Mouse (Mus musculus): ENCODE results near the gene Vmn2r111.
"Not testable (repeated sequence)": the region's sequence is repeated elsewhere in the genome, so short reads cannot be mapped to it uniquely, and the experiment has no call there.

Gene Vmn2r111

DNA sequence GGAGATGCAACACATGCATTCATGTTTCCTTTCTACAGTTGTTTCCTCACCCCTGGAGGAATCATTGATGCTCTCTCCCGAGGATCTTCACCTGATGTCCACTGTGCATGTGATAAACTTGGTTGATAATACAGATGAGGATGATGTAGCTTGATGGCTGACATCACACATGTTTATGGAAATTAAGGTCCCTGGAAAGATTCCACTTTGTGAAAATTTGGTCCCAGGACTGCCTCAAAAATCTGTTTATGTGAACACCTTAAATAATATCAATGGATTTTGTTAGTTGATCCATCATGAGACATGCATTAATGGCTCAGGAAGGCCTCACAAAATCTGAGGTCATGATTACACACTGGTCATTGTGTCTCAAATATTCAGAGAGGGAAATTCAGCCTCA lies at the start of gene Vmn2r111:
TSS of gene Vmn2r111 (minus strand) at position 101 of the 400 bp plus-strand sequence.
- in situ Hi-C loops (cut with MboI) = not testable (repeated sequence)

DNA sequence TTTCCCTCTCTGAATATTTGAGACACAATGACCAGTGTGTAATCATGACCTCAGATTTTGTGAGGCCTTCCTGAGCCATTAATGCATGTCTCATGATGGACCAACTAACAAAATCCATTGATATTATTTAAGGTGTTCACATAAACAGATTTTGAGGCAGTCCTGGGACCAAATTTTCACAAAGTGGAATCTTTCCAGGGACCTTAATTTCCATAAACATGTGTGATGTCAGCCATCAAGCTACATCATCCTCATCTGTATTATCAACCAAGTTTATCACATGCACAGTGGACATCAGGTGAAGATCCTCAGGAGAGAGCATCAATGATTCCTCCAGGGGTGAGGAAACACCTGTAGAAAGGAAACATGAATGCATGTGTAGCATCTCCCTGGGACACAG lies 27.4 kb upstream of the Vmn2r111 start, which contains the start of gene Vmn2r112:
TSS of gene Vmn2r112 (plus strand) at position 301 of the 400 bp plus-strand sequence.
- in situ Hi-C loops (cut with MboI) = not testable (repeated sequence)

GRCm38 (mm10) chr17:22520467-22520866 lies 52.8 kb downstream of the Vmn2r111 start:
- in situ Hi-C loops (cut with MboI) = not testable (repeated sequence)

- in situ Hi-C loops (cut with MboI) = not testable (repeated sequence)
Observed at GRCm38 (mm10) chr17:22520037-22520436, 53.2 kb downstream of the Vmn2r111 start.

- in situ Hi-C loops (cut with MboI) = no loop called here
Observed at GRCm38 (mm10) chr17:22497120-22497519, 76.2 kb downstream of the Vmn2r111 start.
